Mouse (Mus musculus) left cerebral cortex, adult 18-20 months (tissue): ENCODE measurements at regions not wholly inside any gene's neighbourhood (a gene's known extent, or its start where the extent isn't known, plus 50 kb on each side); places are given as distances from the start of the nearest gene placed in this dataset.
A peak's percentile ranks its signal among the peaks of the same experiment; 100 is the strongest.

Experiments
- DNase-seq, 2 experiments: peaks; one replicate each; pipeline ENCODE4 v3.0.0; 2021 to 2022; ENCODE audit warnings: low spot score in 2 of 2, mixed read lengths in 1 of 2

DNA sequence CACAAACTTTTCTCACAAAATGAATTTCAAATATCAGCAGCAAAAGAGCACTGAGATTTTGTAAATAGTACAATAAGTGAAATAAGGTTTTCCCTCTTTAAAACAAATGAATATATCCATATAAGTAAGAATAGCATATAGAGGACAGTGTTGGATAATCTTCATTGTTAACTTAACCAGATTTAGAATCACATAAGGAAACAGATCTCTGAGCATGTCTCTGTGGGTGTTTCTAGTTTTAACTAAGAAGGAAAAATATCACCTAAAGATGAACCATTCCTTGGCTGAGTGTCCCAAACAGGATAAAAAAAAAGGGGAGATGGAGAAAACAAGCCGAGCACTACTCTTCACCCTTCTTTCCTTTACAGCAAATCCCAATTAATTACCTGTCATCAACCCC, 690.4 kb upstream of the Msl3l2 start:
- no peak for DNase-seq

DNA sequence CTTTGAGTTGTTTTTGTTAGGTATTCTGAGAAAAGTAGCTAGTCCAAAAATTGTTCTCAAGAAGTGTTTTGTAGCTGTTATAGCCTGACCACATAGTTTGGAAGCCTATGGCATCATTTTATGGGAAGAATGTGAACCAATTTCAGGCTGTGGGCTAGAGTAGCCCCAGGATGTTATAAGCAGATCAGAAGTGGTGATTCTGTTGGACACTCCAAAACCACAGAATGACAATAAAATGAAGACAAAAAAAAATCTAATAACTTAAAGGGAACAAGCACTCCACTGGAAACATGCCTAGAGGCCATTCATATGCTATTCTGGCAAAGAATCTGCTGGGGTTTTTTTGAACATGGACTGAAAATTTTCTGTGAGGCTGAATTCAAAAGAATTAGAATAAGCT, 689.9 kb upstream of the Msl3l2 start:
- peak in 1 of 2 experiments; percentile 2 for DNase-seq

DNA sequence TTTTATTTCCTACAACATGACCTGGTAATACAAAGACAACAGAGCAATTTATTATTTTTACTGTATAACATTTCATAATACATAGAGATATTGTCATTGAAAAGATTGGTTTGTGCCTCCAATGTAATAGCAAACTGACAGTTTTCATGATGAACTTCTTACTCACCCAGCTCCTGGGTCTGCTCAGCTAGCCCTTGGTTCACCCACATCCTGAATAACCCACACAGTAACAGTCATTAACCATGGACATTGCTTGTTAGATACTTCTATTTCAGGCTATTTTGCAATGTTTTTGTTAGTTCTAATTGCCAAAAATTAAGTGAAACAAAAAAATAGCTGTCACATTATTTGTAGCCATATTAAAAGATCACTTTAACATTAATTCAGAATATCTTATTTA, 684.3 kb upstream of the Msl3l2 start:
- DNase-seq = no peak

- no peak for DNase-seq
Measured at GRCm38 (mm10) chr10:55424943-55425342, 681.8 kb upstream of the Msl3l2 start.
